Mouse (Mus musculus) lung, adult 2 months (tissue): ENCODE results near the gene Telo2.

Source experiments
- CTCF ChIP-seq: fragments of 200-500 bp; IDR thresholded peaks from 2 replicates; pipeline ENCODE4 v1.5.1; 2011; ENCODE audit warnings: mild to moderate bottlenecking, low read length, control low read depth; ENCODE audit not compliant: insufficient read depth
- POLR2A ChIP-seq: fragments of 200-500 bp; IDR thresholded peaks from 2 replicates; pipeline ENCODE4 v1.6.1; 2011; ENCODE audit warnings: low read depth, mild to moderate bottlenecking, control low read depth, low read length, borderline replicate concordance; ENCODE audit errors: extremely low read depth

DNA sequence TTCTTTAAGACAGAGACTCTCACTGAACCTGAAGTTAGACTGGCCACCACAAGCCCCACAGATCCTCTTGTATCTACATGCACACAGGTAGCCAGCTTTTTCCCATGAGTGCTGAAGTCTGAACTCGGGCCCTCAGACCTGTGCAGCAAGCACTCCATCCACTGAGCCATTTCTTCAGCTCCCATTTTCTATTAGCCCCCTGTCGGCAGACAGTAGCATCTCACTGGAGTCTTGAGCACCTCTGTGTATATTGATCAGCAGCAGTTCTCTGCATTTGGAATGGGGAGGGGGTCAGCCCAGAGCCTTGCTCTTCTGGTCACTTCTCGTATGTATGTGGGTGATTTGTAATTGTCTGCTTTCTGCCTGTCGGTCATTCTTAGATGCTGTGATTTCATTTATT is 24.2 kb upstream of the Telo2 start:
- TF ChIP-seq CTCF = 0 out of 2 replicates have a peak, but pooled peaks have one; percentile 4
- TF ChIP-seq POLR2A = no peak
